Mouse (Mus musculus) mouse embryonic stem cell (cell line): ENCODE data around the gene Mitf.

Experiments
- in situ Hi-C, 2 experiments: fragments of 300-500 bp; cut with MboI; formaldehyde crosslinking; loops; 1 replicate in 1 of 2; 3 replicates in 1 of 2; pipeline ENCODE4 v1.14.3; 2019 to 2020; ENCODE audit warnings: low sequenced_read_pairs in 2 of 2, low pct_unique_long_range_greater_than_20kb in 1 of 2, mixed read lengths in 1 of 2; ENCODE audit not compliant: unreplicated experiment in 1 of 2

Gene Mitf

GRCm38 (mm10) chr6:97806781-97807743 is at the start of gene Mitf:
Gene Mitf (plus strand): TSS chr6:97807052.
- in situ Hi-C loops = no loop called here

GRCm38 (mm10) chr6:97757361-97757760 is 49.5 kb upstream of the Mitf start:
- in situ Hi-C loops = loop anchor here (5.0 to 25.0 kb wide), 3 partner anchors 245 to 505 kb away; no protein-coding TSS in a partner anchor

- in situ Hi-C loops = loop anchor here (5.0 to 25.0 kb wide), 3 partner anchors 243 to 503 kb away; no protein-coding TSS in a partner anchor
Measured at GRCm38 (mm10) chr6:97758884-97759283, 48.0 kb upstream of the Mitf start.

GRCm38 (mm10) chr6:97759301-97759700 is 47.6 kb upstream of the Mitf start:
- in situ Hi-C loops = loop anchor here (5.0 to 25.0 kb wide), 3 partner anchors 243 to 503 kb away; no protein-coding TSS in a partner anchor

GRCm38 (mm10) chr6:97761326-97761725 is 45.5 kb upstream of the Mitf start:
- in situ Hi-C loops = loop anchor here in 1 of 2 experiments (25.0 kb wide), 1 partner anchor 501 kb away; no protein-coding TSS in a partner anchor

- in situ Hi-C loops = loop anchor here in 1 of 2 experiments (25.0 kb wide), 1 partner anchor 498 kb away; no protein-coding TSS in a partner anchor
Measured at GRCm38 (mm10) chr6:97763970-97764369, 42.9 kb upstream of the Mitf start.

- in situ Hi-C loops = loop anchor here in 1 of 2 experiments (25.0 kb wide), 1 partner anchor 494 kb away; no protein-coding TSS in a partner anchor
Measured at GRCm38 (mm10) chr6:97767836-97768235, 39.0 kb upstream of the Mitf start.

GRCm38 (mm10) chr6:97769549-97769948 is 37.3 kb upstream of the Mitf start:
- in situ Hi-C loops = loop anchor here in 1 of 2 experiments (25.0 kb wide), 1 partner anchor 493 kb away; no protein-coding TSS in a partner anchor

- in situ Hi-C loops = no loop called here
Measured at GRCm38 (mm10) chr6:97781316-97781715, 25.5 kb upstream of the Mitf start.

- in situ Hi-C loops = no loop called here
Measured at GRCm38 (mm10) chr6:97782291-97782690, 24.6 kb upstream of the Mitf start.

- in situ Hi-C loops = no loop called here
Measured at GRCm38 (mm10) chr6:97786871-97787270, 20.0 kb upstream of the Mitf start.

GRCm38 (mm10) chr6:97788361-97788974 is 18.4 kb upstream of the Mitf start:
- in situ Hi-C loops = no loop called here

GRCm38 (mm10) chr6:97789700-97790099 is 17.2 kb upstream of the Mitf start:
- in situ Hi-C loops = no loop called here

- in situ Hi-C loops = no loop called here
Measured at GRCm38 (mm10) chr6:97792104-97792503, 14.7 kb upstream of the Mitf start.

GRCm38 (mm10) chr6:97795175-97795574 is 11.7 kb upstream of the Mitf start:
- in situ Hi-C loops = no loop called here

- in situ Hi-C loops = no loop called here
Measured at GRCm38 (mm10) chr6:97800615-97801014, 6.2 kb upstream of the Mitf start.

- in situ Hi-C loops = no loop called here
Measured at GRCm38 (mm10) chr6:97806051-97806450, 801 bp upstream of the Mitf start.

GRCm38 (mm10) chr6:97814191-97814590 is 7.3 kb downstream of the Mitf start:
- in situ Hi-C loops = no loop called here

- in situ Hi-C loops = no loop called here
Measured at GRCm38 (mm10) chr6:97815723-97816122, 8.9 kb downstream of the Mitf start.
